Mouse (Mus musculus): Measurements from ENCODE around the gene Mgmt. TPM values are rescaled to one million over a fixed set of nuclear protein-coding genes. Genes with fewer than 3 reads are reported as not detected.

Gene Mgmt
- polyA plus RNA-seq, 1 experiment = 1.6 TPM

DNA sequence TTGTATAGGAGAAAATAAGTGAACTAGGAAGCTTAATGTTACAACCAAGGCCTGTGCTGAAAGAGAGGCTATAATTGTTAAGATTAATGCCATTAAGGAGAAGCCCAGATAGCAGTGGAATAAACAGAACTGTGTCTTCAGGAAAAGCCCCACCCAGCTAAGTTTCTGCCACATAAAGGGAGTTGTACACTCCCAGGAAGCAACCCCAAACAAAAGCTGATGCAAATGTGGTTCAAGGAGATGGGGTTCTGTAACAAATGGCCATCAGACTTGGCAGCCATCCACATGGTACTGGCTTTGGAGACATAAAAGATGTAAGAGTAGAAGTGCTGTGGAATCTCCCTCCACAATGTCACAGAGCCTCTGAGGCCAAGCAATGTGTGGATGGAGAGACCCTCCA lies 264.7 kb downstream of the Mgmt start:
- no peak for DNase-seq (ENCODE audit: low read depth in 1 of 2, low spot score in 2 of 2)
- TF ChIP-seq POLR2A (IDR thresholded peaks at IDR 0.05; ENCODE audit: low read depth, low read length) (no peak), CTCF (IDR thresholded peaks at IDR 0.05; ENCODE audit: extremely low read depth, insufficient read depth, insufficient read length, insufficient replicate concordance) (no peak)
- no peak overlapping the region for H3K4me3 ChIP-seq (ENCODE audit: extremely low read depth, insufficient read depth, insufficient read length)
- no peaks in the 10 kb centered on the region for H3K27me3 ChIP-seq (ENCODE audit: control insufficient read depth, insufficient read depth, low read length)
- no peaks in the 10 kb centered on the region for H3K4me1 ChIP-seq (ENCODE audit: control insufficient read depth, insufficient read depth, insufficient read length)
- no peak overlapping the region for H3K27ac ChIP-seq (ENCODE audit: insufficient read depth, low read length)
- no peaks in the 10 kb centered on the region for H3K36me3 ChIP-seq (ENCODE audit: control insufficient read depth, insufficient read depth, low read length)

DNA sequence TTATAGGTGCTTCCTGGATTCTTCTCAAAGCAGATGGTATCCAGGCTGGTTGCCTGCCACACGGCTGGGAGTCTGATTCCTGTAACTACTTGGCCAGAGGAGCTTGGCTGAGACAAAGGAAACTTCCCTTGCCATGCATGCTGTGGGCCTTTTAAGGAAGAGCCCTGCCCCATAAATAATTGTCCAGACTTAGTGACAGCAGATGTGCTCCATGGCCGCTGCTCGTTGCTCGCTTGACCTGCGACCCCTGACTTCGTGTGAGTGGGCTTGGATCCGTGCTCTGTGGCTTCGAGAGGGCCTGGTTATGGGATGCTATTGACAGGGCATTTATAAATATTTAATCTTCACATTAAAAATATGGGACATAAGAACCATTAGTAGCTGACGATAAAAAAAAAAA lies 277.9 kb downstream of the Mgmt start:
- TF ChIP-seq CTCF (IDR thresholded peaks at IDR 0.05; ENCODE audit: extremely low read depth, insufficient read depth, insufficient read length, insufficient replicate concordance) = no peak
- TF ChIP-seq POLR2A (IDR thresholded peaks at IDR 0.05; ENCODE audit: low read depth, low read length) = no peak

More for the DNA sequence above, 277.9 kb downstream of the Mgmt start:
- H3K4me3 ChIP-seq (ENCODE audit: extremely low read depth, insufficient read depth, insufficient read length) = no peak overlapping the region
- H3K4me1 ChIP-seq (ENCODE audit: control insufficient read depth, insufficient read depth, insufficient read length) = no peaks in the 10 kb centered on the region
- no peak for DNase-seq (ENCODE audit: low read depth in 1 of 2, low spot score in 2 of 2)
- H3K36me3 ChIP-seq (ENCODE audit: control insufficient read depth, insufficient read depth, low read length) = no peaks in the 10 kb centered on the region
- no peaks in the 10 kb centered on the region for H3K27me3 ChIP-seq (ENCODE audit: control insufficient read depth, insufficient read depth, low read length)
- H3K27ac ChIP-seq (ENCODE audit: insufficient read depth, low read length) = no peak overlapping the region
- 74% methylated on average over 9 of the region's 9 CpGs for WGBS
